Mouse (Mus musculus): ENCODE measurements around the gene Sh2d1b2. TPM values are rescaled to one million over a fixed set of nuclear protein-coding genes. Genes with fewer than 3 reads are reported as not detected.

Gene Sh2d1b2
- polyA plus RNA-seq, 1 experiment from 2014 or later = not detected

GRCm38 (mm10) chr1:170213181-170213879 is 19.2 kb upstream of the Sh2d1b2 start:
- Histone ChIP-seq H3K4me3 (ENCODE audit: low read depth, low read length) (no peak overlapping the region), H3K4me1 (replicated peaks; ENCODE audit: control insufficient read depth, insufficient read depth, low read length) (0 out of 2 replicates have a peak, but pooled peaks cover 2% of the 10 kb centered on the region), H3K9me3 (ENCODE audit: control insufficient read depth, low read length) (no peaks in the 10 kb centered on the region), H3K4me2 (ENCODE audit: low read length) (no peak overlapping the region), H3K27me3 (replicated peaks; ENCODE audit: control insufficient read depth, insufficient read depth, low read length) (no peaks in the 10 kb centered on the region), H3K9ac (ENCODE audit: low read length) (no peak overlapping the region), H3K27ac (ENCODE audit: low read depth) (no peak overlapping the region), H3K36me3 (ENCODE audit: control insufficient read depth, insufficient read depth, low read length) (peaks cover 33% of the 10 kb centered on the region)
- no peak for ATAC-seq (replicated peaks; ENCODE audit: low FRiP score, low TSS enrichment, low read depth)
- DNase-seq (ENCODE audit: low spot score) = peak; percentile 47
- 92% methylated on average over 10 of the region's 10 CpGs for WGBS

GRCm38 (mm10) chr1:170214383-170214756 is 18.2 kb upstream of the Sh2d1b2 start:
- Histone ChIP-seq H3K9me3 (ENCODE audit: control insufficient read depth, low read length) (no peaks in the 10 kb centered on the region), H3K27me3 (replicated peaks; ENCODE audit: control insufficient read depth, insufficient read depth, low read length) (no peaks in the 10 kb centered on the region), H3K4me2 (ENCODE audit: low read length) (peak overlapping the region; percentile 69), H3K4me3 (ENCODE audit: low read depth, low read length) (peak overlapping the region; percentile 83), H3K9ac (ENCODE audit: low read length) (peak overlapping the region; percentile 90), H3K4me1 (replicated peaks; ENCODE audit: control insufficient read depth, insufficient read depth, low read length) (0 out of 2 replicates have a peak, but pooled peaks cover 2% of the 10 kb centered on the region), H3K36me3 (ENCODE audit: control insufficient read depth, insufficient read depth, low read length) (peaks cover 25% of the 10 kb centered on the region), H3K27ac (ENCODE audit: low read depth) (no peak overlapping the region)
- WGBS = 28% methylated on average over 7 of the region's 7 CpGs
- no peak for DNase-seq (ENCODE audit: low spot score)
- no peak for ATAC-seq (replicated peaks; ENCODE audit: low FRiP score, low TSS enrichment, low read depth)

- H3K9ac ChIP-seq (ENCODE audit: low read length) = peak within 1 kb of the TSS; percentile 90
- WGBS = under 1% methylated on average over 58 of the region's 70 CpGs
- peak; percentile 89 for DNase-seq (ENCODE audit: low spot score)
- peak within 1 kb of the TSS; percentile 80 for H3K27ac ChIP-seq (ENCODE audit: low read depth)
- 0 out of 2 replicates have a peak, but pooled peaks cover 2% of the 10 kb centered on the region for H3K4me1 ChIP-seq (replicated peaks; ENCODE audit: control insufficient read depth, insufficient read depth, low read length)
- peak within 1 kb of the TSS; percentile 83 for H3K4me3 ChIP-seq (ENCODE audit: low read depth, low read length)
- ATAC-seq (replicated peaks; ENCODE audit: low FRiP score, low TSS enrichment, low read depth) = peak; percentile 96
- peak within 1 kb of the TSS; percentile 69 for H3K4me2 ChIP-seq (ENCODE audit: low read length)
- no peaks in the 10 kb centered on the region for H3K27me3 ChIP-seq (replicated peaks; ENCODE audit: control insufficient read depth, insufficient read depth, low read length)
- no peaks in the 10 kb centered on the region for H3K9me3 ChIP-seq (ENCODE audit: control insufficient read depth, low read length)
- peaks cover 20% of the 10 kb centered on the region for H3K36me3 ChIP-seq (ENCODE audit: control insufficient read depth, insufficient read depth, low read length)
Observed at GRCm38 (mm10) chr1:170214757-170215522, 17.6 kb upstream of the Sh2d1b2 start, which contains the start of gene Uhmk1. Uhmk1 (minus strand) TSS chr1:170215397.

- Histone ChIP-seq H3K4me1 (replicated peaks; ENCODE audit: control insufficient read depth, insufficient read depth, low read length) (0 out of 2 replicates have a peak, but pooled peaks cover 2% of the 10 kb centered on the region), H3K4me3 (ENCODE audit: low read depth, low read length) (peak overlapping the region; percentile 83), H3K27ac (ENCODE audit: low read depth) (peak overlapping the region; percentile 80; the same call in 1 of the 2 replicates), H3K9me3 (ENCODE audit: control insufficient read depth, low read length) (no peaks in the 10 kb centered on the region), H3K27me3 (replicated peaks; ENCODE audit: control insufficient read depth, insufficient read depth, low read length) (no peaks in the 10 kb centered on the region), H3K36me3 (ENCODE audit: control insufficient read depth, insufficient read depth, low read length) (peaks cover 15% of the 10 kb centered on the region), H3K9ac (ENCODE audit: low read length) (peak overlapping the region; percentile 90; the same call in 1 of the 2 replicates), H3K4me2 (ENCODE audit: low read length) (peak overlapping the region; percentile 48)
- ATAC-seq (replicated peaks; ENCODE audit: low FRiP score, low TSS enrichment, low read depth) (no peak), DNase-seq (ENCODE audit: low spot score) (no peak)
- 75% methylated on average over 3 of the region's 3 CpGs for WGBS
Observed at GRCm38 (mm10) chr1:170215590-170215989, 17.0 kb upstream of the Sh2d1b2 start.

- Histone ChIP-seq H3K9me3 (ENCODE audit: control insufficient read depth, low read length) (no peaks in the 10 kb centered on the region), H3K27me3 (replicated peaks; ENCODE audit: control insufficient read depth, insufficient read depth, low read length) (no peaks in the 10 kb centered on the region), H3K9ac (ENCODE audit: low read length) (no peak overlapping the region), H3K4me1 (replicated peaks; ENCODE audit: control insufficient read depth, insufficient read depth, low read length) (0 out of 2 replicates have a peak, but pooled peaks cover 2% of the 10 kb centered on the region), H3K4me3 (ENCODE audit: low read depth, low read length) (no peak overlapping the region), H3K27ac (ENCODE audit: low read depth) (no peak overlapping the region), H3K4me2 (ENCODE audit: low read length) (no peak overlapping the region), H3K36me3 (ENCODE audit: control insufficient read depth, insufficient read depth, low read length) (no peaks in the 10 kb centered on the region)
- 79% methylated on average over 6 of the region's 6 CpGs for WGBS
- ATAC-seq (replicated peaks; ENCODE audit: low FRiP score, low TSS enrichment, low read depth) = no peak
- DNase-seq (ENCODE audit: low spot score) = no peak
Observed at GRCm38 (mm10) chr1:170218091-170218884, 14.3 kb upstream of the Sh2d1b2 start.

- Histone ChIP-seq H3K36me3 (ENCODE audit: control insufficient read depth, insufficient read depth, low read length) (no peaks in the 10 kb centered on the region), H3K27ac (ENCODE audit: low read depth) (no peak overlapping the region), H3K9me3 (ENCODE audit: control insufficient read depth, low read length) (no peaks in the 10 kb centered on the region), H3K9ac (ENCODE audit: low read length) (no peak overlapping the region), H3K4me2 (ENCODE audit: low read length) (no peak overlapping the region), H3K4me3 (ENCODE audit: low read depth, low read length) (no peak overlapping the region), H3K4me1 (replicated peaks; ENCODE audit: control insufficient read depth, insufficient read depth, low read length) (no peaks in the 10 kb centered on the region), H3K27me3 (replicated peaks; ENCODE audit: control insufficient read depth, insufficient read depth, low read length) (no peaks in the 10 kb centered on the region)
- no peak for DNase-seq (ENCODE audit: low spot score)
- no peak for ATAC-seq (replicated peaks; ENCODE audit: low FRiP score, low TSS enrichment, low read depth)
Observed at GRCm38 (mm10) chr1:170220351-170220750, 12.2 kb upstream of the Sh2d1b2 start.

GRCm38 (mm10) chr1:170223276-170223675 is 9.3 kb upstream of the Sh2d1b2 start:
- H3K9ac ChIP-seq (ENCODE audit: low read length) = no peak overlapping the region
- no peaks in the 10 kb centered on the region for H3K4me1 ChIP-seq (replicated peaks; ENCODE audit: control insufficient read depth, insufficient read depth, low read length)
- H3K4me2 ChIP-seq (ENCODE audit: low read length) = no peak overlapping the region
- H3K4me3 ChIP-seq (ENCODE audit: low read depth, low read length) = no peak overlapping the region
- no peaks in the 10 kb centered on the region for H3K36me3 ChIP-seq (ENCODE audit: control insufficient read depth, insufficient read depth, low read length)
- 85% methylated on average over 2 of the region's 2 CpGs for WGBS
- H3K9me3 ChIP-seq (ENCODE audit: control insufficient read depth, low read length) = no peaks in the 10 kb centered on the region
- DNase-seq (ENCODE audit: low spot score) = no peak
- H3K27ac ChIP-seq (ENCODE audit: low read depth) = no peak overlapping the region
- no peak for ATAC-seq (replicated peaks; ENCODE audit: low FRiP score, low TSS enrichment, low read depth)
- H3K27me3 ChIP-seq (replicated peaks; ENCODE audit: control insufficient read depth, insufficient read depth, low read length) = no peaks in the 10 kb centered on the region

GRCm38 (mm10) chr1:170245016-170245415 is 12.5 kb downstream of the Sh2d1b2 start:
- Histone ChIP-seq H3K4me1 (replicated peaks; ENCODE audit: control insufficient read depth, insufficient read depth, low read length) (no peaks in the 10 kb centered on the region), H3K9ac (ENCODE audit: low read length) (no peak overlapping the region), H3K9me3 (ENCODE audit: control insufficient read depth, low read length) (no peaks in the 10 kb centered on the region), H3K36me3 (ENCODE audit: control insufficient read depth, insufficient read depth, low read length) (no peaks in the 10 kb centered on the region), H3K27ac (ENCODE audit: low read depth) (no peak overlapping the region), H3K4me3 (ENCODE audit: low read depth, low read length) (no peak overlapping the region), H3K4me2 (ENCODE audit: low read length) (no peak overlapping the region), H3K27me3 (replicated peaks; ENCODE audit: control insufficient read depth, insufficient read depth, low read length) (no peaks in the 10 kb centered on the region)
- 83% methylated on average over 3 of the region's 3 CpGs for WGBS
- DNase-seq (ENCODE audit: low spot score) (no peak), ATAC-seq (replicated peaks; ENCODE audit: low FRiP score, low TSS enrichment, low read depth) (no peak)

All from intestine, embryonic 14.5 days (tissue).